Mouse (Mus musculus): ENCODE measurements around the gene Lgals2.

- TF ChIP-seq CTCF (IDR thresholded peaks at IDR 0.05; ENCODE audit: extremely low read depth, insufficient read depth, low read length) (no peak), POLR2A (IDR thresholded peaks at IDR 0.05; ENCODE audit: extremely low read depth, insufficient read depth, low read length) (no peak)
These were observed 15.6 kb downstream of the Lgals2 start for GRCm38 (mm10) chr15:78839744-78840143.

Measured in cortical plate, adult 2 months (tissue).